Mouse (Mus musculus): ENCODE measurements at regions not wholly inside any gene's neighbourhood (a gene's known extent, or its start where the extent isn't known, plus 50 kb on each side); places are given as distances from the start of the nearest gene placed in this dataset.
A peak's percentile ranks its signal among the peaks of the same experiment; 100 is the strongest.
"Not testable (repeated sequence)": the region's sequence is repeated elsewhere in the genome, so short reads cannot be mapped to it uniquely, and the experiment has no call there.

DNA sequence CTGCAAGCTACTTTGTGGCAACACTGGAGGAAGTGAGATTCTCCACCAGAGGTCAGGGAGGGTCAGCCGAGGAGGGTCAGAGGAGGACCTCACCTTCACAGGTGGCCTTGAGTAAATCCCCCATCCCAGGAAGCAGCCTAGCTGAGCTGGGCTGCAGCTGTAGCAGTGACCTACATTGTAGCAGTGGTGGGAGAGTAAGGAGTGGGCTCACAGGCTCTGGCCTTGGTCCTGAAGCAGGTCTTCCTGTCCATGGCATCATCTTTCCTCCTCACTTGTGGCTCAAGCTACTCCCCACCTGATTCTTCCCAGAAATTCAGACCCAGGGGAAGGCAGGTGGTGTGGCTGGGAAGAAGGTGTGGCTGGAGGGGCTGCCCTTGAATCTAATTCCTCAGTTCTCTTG, 84.3 kb downstream of the 1810013L24Rik start:
- not testable (repeated sequence) for DNase-seq (ENCODE audit: low spot score)

DNA sequence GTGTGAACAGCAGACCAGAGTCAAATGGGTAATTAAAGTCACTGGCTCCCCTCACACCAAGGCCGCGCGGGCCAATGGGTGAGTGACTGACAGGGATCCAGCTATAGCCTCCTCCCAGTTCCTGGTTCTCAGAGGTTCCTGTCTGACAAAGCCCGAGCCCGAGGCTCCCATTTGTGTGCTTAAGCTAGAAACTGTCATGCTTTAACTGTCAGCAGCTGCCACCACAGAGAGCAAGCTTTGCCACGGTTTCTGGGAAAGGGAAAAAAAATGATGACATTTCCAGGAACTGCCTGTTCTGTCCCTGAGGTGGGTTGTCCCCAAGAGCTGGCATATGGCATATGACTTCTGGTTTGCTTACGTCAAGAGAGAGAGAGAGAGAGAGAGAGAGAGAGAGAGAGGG, 86.2 kb downstream of the 1810013L24Rik start:
- no peak for DNase-seq (ENCODE audit: low spot score)

DNA sequence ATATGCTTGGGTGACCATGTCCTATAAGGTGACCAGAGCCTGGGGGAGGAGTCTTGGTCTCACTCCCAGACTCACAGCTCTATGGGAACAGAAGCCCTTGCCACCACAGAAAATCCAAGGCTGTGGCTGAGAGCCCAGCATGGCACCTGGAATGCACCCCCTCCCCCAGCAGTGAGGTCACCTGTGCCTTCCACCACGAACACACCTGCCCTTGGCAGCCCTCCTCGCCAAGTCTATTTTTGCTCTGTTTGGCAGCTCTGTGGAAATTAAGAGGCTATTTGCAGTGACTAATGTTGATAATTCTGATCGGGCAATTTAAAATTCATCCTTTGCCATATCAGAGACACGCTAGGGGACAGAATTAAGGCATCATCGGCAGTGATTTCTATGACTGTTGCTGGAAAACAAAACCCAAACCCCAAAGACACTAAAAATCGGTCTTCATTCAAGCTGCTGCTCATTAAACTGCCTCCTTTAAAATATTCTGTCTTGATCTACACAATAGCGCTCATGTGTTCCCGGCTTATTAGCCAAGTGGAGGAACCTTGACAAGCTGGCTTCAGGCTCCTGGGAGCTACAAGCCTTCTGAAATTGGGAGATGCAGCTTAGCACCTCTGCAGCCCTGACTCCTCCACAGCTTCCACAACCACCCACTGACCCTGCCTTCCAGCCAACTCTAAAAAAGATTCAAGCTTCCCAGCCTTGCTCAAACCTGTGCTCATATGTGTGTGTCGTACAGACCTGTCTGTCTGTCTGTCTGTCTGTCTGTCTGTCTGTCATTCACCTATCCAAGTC, 89.0 kb downstream of the 1810013L24Rik start:
- DNase-seq (ENCODE audit: low spot score): no peak

GRCm38 (mm10) chr16:8924732-8925131, 94.8 kb downstream of the 1810013L24Rik start:
- no peak for DNase-seq (ENCODE audit: low spot score)

- DNase-seq (ENCODE audit: low spot score): no peak
Observed at GRCm38 (mm10) chr16:8931961-8932360, 102.1 kb downstream of the 1810013L24Rik start.

DNA sequence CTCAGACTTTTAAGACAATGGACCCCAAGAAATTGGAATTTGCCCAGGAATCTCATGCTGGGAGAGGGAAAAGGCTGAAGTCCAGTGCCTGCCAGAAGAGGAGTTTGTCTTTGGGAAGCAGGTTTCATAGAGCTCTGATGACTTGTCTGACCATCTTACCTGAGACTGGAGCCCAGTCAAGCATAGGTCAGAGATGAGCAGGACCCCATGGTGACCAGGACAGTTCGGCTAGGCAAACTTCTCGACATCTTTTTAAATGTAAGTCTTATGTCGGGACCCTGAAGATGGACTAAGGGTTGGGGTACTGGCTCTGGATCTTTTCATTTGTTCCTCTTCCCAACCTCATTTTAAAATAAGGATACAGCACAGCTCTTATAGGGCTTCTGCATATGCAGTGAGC, 103.2 kb downstream of the 1810013L24Rik start:
- DNase-seq (ENCODE audit: low spot score): no peak

GRCm38 (mm10) chr16:8936446-8936845, 106.5 kb downstream of the 1810013L24Rik start:
- no peak for DNase-seq (ENCODE audit: low spot score)

GRCm38 (mm10) chr16:8938516-8938915, 108.6 kb downstream of the 1810013L24Rik start:
- no peak for DNase-seq (ENCODE audit: low spot score)

DNA sequence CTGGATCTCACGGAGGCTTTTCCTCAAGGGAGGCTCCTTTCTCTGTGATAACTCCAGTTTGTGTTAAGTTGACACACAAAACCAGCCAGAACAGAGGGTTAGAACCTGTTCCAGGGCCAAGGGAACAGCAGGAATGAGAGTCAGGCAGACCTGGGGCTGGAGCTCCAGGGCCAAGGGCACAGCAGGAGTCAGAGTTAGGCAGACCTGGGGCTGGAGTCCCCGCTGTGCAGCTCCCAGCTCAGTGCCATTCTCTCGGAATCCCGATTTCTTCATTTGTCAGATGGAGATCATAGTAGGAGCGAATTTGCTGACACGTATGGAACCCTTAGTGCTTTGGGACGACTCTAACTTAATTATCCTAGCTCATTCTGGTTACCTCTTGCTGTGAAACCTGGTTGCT, 109.2 kb downstream of the 1810013L24Rik start:
- DNase-seq (ENCODE audit: low spot score): no peak

DNA sequence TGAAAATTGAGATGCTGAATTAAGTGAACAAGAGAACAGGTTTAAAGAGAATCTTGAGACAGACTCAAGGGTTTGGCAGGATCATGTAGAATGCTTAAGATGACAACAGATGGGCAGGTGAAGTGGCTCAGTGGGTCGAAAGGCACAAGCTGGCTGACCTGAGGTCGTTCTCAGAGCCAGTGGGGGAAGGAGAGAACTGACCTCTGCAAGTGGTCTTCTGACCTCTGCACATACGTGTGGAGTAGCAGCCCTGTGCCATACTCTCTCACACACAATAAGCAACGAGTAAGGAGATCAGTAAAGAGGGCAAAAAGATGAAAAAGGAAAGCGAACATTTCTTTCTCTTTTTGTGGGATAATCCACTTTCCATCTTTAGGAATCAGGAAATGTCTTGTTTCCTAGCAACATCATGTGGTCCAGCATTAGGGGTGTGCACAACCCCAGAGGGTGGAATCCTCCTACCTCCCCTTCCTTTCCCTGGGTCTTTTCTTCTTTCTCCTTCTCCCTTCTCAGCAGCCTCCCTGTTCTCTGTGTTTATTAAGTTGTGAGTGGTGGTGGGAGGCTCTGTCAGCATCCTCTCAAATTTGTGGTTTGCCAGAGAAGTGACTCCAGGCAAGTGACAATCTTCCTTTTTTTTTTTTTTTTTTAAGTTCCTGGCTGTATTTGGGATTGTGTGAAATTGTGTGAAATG, 114.7 kb downstream of the 1810013L24Rik start:
- DNase-seq (ENCODE audit: low spot score): no peak

GRCm38 (mm10) chr16:8947846-8948245, 117.9 kb downstream of the 1810013L24Rik start:
- no peak for DNase-seq (ENCODE audit: low spot score)

GRCm38 (mm10) chr16:8951156-8951899, 121.4 kb downstream of the 1810013L24Rik start:
- no peak for DNase-seq (ENCODE audit: low spot score)

GRCm38 (mm10) chr16:8961739-8962138, 131.8 kb downstream of the 1810013L24Rik start:
- DNase-seq (ENCODE audit: low spot score): no peak

GRCm38 (mm10) chr16:8993521-8994250, 163.8 kb downstream of the 1810013L24Rik start:
- DNase-seq (ENCODE audit: low spot score): no peak

- no peak for DNase-seq (ENCODE audit: low spot score)
Observed at GRCm38 (mm10) chr16:8994521-8994920, 164.6 kb downstream of the 1810013L24Rik start.

DNA sequence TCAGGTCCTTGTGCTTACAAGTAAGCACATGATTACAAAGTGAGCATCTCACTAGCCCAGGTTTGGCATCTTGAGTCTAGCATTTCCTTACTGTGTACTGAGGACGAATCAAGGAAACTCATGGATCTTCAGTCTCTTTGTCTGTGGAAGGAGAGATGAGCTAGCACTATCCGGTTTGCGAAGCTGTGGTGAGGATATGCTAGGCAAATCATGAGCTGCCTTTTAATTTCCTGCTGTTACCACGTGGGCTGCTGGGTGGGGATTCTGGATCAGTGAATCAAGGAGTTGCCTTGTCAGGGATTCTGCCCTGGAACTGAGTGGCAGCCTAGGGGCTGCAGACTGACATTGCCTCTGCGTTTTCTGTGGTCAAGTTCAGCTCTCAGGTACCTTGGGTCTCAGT, 167.3 kb downstream of the 1810013L24Rik start:
- DNase-seq (ENCODE audit: low spot score): no peak

- DNase-seq (ENCODE audit: low spot score): no peak
Observed at GRCm38 (mm10) chr16:9004012-9004411, 174.1 kb downstream of the 1810013L24Rik start.

- no peak for DNase-seq (ENCODE audit: low spot score)
Observed at GRCm38 (mm10) chr16:9005933-9006332, 176.0 kb downstream of the 1810013L24Rik start.

- peak; percentile 48 for DNase-seq (ENCODE audit: low spot score)
Observed at GRCm38 (mm10) chr16:9009361-9010083, 179.6 kb downstream of the 1810013L24Rik start.

- DNase-seq (ENCODE audit: low spot score): no peak
Observed at GRCm38 (mm10) chr16:9011077-9011476, 181.2 kb downstream of the 1810013L24Rik start.

GRCm38 (mm10) chr16:9011691-9012090, 181.8 kb downstream of the 1810013L24Rik start:
- DNase-seq (ENCODE audit: low spot score): no peak
